Mouse (Mus musculus) layer of hippocampus, adult 8-10 months (tissue): ENCODE data around the gene Gm136. TPM values are rescaled to one million over a fixed set of nuclear protein-coding genes. Genes with fewer than 3 reads are reported as not detected.
"Not testable (repeated sequence)": the region's sequence is repeated elsewhere in the genome, so short reads cannot be mapped to it uniquely, and the experiment has no call there.

ENCODE experiments used
- DNase-seq, 2 experiments: peaks; one replicate each; pipeline ENCODE4 v3.0.0; 2022; ENCODE audit warnings: low spot score in 2 of 2
- total RNA-seq, 4 experiments: library from RNA; stranded (reverse); gene quantifications; 2 replicates each; pipeline ENCODE4 v1.2.4; 2022

Gene Gm136
- total RNA-seq: not detected

DNA sequence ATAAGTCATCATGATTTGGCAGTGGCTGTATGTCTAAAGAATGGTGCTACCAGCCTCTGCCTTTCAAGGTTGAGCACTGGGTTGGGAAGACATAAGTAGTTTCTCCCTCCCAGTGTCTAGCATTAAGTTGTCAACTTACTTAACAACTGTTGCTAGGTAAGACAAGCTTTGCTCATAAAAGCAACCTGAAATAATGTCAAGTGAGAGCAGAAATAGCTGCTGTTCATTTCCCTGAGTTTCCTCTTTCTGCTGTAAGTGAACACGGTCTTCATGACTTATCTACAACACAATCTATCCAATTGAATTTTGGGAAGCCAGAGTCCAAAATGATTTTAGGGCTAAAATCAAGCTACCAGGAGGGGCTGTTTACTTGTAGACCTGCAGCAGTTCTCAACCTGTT is at the start of gene Gm136:
Gene Gm136 (minus strand): TSS at position 101 of the 400 bp plus-strand sequence.
- no peak for DNase-seq

DNA sequence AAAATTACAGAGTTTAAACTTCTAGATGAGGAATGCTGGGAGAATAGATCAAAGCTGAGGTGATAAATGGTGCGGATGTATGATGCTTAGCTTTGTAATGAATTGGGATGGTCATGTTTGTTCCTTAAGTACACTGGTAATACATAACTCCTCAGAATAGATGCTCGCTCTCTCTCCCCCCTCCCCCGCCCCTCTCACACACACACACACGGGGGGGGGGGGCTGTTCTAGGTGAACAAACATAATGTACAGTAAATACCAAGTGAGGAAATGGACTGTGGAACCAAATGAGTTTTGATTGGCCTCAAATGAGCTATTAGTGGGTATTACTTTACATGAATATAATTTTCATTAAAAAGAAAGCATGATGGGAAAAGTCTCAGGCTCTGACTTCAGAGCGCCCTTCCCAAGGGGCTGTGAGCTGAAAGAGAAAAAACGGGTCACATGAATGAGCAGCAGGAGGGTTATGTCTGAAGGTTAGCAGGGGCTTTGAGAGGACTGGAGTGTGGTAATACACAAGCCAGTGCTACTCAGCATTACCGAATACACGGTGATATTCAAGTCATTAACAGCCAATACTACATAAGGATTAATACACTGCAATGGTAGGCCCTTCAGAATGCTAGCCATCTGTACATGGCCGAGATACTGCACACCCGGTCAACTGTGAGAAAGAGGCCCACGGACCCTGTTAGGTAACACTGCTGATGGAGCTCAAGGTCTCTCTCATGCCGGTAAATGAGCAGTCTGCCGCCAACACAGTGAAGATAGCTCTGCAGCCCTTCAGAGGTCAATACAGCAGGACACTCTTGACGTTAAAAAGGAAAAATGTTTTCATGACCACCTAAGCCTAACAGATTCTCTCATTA is 45.3 kb upstream of the Gm136 start:
- no peak for DNase-seq

DNA sequence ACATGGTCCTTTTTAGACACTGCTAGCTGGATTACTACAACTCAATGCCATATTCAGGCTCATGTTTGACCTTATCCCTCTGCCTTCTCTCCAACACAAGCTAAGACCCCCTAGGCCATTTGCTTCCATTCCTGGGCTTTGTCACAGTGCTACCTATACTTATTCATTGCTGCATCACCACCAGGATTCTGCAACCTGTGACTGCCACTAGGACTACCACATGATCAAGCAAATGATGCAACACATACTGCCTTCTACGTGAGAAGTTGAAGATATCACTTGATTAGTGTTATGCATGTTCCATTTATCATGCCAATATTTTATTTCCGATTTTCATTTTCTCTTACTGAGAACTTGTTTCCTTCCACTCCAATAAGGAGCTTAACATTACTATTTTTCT is 41.9 kb upstream of the Gm136 start:
- no peak for DNase-seq

DNA sequence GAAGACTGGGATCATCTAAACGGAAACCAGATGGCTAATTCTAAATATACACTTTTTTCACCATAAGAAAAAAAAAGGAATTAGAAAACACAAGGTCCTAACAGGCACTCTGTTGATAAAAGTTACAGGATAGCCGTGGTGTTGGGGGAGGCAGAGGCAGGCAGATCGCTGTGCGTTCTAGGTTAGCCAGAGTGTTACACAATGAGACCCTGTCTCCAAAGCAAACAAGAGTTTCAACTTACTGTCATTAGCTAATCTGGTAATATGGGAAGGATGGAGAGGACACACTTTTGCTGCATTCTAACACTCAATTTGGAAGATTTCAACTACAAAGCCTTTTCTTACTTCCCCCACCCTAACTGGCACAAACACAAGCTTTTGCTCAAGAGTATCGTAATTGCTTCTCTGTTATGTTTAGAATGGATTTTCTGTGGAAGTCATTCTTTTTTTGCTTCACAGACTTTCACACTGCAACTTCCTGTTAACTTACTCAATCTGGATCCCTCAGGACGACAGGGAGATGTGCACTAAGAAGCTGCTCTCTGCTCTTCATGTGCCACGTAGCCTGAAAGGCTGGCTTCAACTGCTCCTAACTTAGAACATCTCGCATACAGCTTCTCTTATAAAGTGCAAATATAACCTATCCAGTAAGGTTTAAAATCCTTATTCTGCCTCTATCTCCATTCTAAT is 41.4 kb upstream of the Gm136 start:
- DNase-seq: no peak

DNA sequence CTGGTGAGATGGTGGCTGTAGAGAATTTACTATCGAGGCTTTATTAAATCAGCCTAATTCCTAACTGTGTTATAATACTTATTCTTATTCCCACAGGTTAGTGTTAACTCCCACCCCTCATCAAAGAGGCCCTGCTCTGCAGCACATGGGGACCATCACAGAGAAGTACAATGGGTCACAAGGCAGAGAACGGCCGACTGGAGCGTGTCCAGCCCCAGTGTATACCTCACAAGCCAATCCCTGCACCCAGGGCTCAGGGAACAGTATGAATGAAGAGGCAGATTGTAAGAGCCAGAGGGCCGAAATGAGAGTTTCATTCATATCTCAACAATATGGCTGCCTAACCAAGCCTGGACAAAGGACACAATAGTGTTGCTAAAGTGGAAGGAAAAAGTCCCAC is 40.2 kb upstream of the Gm136 start:
- DNase-seq: no peak

DNA sequence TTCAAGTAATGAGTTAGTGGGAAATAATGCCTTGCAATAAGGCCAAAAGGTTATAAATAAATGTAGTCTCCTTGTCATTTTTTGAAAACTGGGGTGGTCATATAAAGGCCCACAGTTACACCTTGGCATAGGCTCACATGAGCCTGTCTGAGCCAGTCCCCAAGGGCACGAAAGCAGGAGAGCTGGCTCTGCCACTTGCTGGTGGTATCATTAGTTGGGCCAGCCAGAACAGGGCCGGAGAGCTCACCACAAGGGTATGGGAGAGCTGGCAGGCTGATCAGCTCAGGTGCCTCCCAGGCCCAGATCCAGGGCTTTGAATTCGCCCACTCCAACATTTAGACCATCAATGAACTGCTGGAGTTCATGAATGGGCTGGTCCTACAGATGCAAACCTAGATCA is 30.4 kb upstream of the Gm136 start:
- no peak for DNase-seq

DNA sequence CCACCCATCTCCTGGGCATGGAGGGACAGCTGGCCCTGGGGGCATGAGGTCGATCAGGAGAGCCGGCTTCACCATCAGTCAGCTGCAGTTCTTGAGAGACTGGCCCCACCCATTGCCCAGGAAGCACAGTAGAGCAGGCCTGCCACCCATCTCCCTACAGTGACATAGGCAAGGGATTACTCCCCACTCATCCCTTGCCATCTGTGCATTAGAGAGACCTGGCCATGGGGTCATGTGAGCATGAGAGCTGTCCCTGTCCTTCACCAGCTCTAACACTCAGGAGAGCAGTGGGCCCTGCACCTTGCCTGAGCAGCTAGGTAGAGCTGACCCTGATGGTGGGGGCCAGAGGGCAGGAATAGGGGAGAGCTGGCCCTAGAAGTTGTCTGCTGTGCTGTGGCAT is 29.6 kb upstream of the Gm136 start:
- DNase-seq: no peak

DNA sequence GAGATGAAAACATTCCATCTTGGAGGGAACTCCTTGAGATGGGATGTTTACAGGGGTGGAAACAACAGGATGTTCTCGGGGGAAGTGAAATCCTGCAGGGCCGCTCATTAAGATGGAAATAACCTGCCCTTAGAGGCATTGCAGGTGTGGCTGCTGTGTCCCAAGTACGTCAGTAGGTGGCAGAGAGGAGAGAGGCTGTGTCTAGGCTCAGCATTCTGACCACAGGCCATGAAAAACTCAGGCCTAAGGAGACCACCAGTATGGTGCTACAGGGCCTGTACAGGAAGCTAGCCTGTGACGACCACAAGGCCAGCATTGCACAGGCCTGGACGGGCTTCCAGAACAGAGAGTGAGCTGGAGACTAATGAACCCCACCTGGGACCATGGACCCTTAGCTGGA is 28.8 kb upstream of the Gm136 start:
- no peak for DNase-seq

DNA sequence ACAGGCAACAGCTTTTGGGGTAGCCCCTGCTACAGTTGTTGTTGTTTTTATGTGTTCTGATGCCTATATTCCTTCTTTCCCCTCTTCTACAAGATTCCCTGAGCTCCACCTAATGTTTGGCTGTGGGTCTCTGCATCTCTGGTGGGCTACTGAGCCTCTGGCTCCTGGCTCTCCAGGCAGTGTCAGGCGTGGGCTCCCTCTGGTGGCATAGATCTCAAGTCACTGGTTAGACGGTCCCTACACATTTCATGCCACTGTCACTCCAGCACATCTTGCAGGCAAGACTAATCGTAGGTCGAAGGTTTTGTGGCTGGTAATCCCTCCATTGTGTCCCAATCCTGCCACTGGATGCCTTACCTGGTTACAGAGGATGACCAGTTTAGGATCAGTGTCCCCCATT is 26.7 kb upstream of the Gm136 start:
- no peak for DNase-seq

DNA sequence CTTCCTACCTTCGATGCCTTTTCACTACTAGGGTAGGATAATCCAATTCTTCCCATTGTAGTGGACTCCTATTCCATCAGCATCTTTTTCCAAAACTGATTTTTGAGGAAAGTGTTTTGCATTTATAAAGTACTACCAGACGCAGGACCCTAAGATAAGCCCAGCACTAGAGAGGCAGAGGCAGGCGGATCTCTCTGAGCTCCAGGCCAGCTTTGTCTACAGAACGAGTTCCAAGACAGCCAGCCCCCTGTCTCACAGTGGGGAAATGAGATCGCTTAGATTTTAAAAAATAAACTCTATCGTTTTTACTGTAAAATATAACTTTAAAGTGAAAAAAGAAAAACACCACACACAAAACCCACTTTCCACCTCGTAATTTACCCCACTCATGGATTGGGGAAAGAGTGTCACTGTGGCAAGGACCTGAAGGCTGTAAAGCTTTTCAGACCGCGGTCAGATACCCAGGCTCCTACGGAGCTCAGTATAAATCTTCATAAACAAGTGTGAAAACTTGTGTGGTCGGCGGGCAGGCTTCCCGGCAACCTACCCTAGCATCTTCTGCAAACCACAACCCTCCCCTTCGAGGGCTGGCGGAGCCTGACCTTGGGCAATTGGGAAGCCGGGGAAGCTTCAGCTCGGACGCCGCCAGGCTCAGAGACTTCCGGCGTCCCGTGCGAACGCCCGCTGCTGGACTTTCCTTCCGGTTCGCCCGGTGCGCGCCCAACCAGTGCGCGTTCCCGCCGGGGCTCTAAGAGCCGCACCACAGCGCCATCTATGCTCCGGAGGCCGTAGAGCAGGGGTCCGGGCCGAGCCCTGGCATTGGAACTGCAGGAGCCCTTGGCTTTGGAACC is 21.8 kb upstream of the Gm136 start, which contains the start of gene Smim8:
Gene Smim8 (minus strand): TSS at position 747 of the 851 bp plus-strand sequence.
- peak; percentile 76 to 89 for DNase-seq

DNA sequence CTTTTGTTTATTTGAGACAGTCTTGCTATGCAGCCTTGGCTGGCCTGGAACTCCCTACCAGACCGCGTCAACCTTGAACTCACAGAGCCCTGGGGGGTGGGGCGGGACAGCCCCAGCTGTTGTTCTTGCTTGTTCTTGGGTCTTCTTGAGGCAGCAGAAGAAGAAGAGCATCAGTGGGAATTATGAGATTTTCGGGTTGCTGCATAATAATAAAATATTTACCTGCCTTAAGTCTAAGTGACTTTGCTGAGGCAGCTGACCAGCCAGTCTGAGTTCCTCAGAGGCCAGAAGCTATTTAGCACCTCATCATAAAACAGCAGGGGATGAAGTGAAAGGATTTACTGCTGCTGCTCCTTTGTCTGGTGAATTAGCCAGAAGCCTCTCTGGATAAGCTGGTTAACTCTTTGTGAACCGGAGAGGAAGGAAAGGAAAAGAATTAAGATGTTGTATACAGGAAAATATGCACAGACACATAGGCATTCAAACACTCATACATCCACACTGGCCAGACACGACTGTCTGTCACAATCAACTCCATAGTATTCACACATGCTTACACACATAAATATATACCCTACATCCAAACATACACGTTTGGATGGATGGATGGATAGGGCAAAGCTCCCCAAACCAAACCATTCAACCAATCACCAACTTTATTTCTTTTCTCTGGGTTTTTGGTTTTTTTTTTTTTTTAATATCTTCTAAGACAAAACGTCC is 15.7 kb upstream of the Gm136 start:
- DNase-seq: no peak

DNA sequence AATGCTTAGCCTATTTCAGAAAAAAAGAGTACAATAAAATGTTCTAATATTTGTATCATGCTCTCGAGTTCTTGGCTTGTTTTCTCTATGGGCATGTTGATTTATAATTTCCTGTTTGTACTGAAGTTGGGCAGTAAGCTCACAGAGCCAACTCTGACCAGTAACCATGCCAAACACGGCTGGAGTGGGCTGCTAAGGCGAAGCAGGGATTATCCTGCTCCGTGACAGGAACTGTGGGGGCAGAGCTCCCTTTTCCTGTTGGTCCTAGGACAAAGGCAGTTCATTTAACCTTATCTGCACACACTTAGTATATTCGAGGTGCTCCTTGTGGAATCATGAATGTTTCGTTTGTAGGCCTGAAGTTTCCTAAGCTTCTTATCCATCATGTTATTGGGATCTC is 6.8 kb downstream of the Gm136 start:
- DNase-seq: no peak

DNA sequence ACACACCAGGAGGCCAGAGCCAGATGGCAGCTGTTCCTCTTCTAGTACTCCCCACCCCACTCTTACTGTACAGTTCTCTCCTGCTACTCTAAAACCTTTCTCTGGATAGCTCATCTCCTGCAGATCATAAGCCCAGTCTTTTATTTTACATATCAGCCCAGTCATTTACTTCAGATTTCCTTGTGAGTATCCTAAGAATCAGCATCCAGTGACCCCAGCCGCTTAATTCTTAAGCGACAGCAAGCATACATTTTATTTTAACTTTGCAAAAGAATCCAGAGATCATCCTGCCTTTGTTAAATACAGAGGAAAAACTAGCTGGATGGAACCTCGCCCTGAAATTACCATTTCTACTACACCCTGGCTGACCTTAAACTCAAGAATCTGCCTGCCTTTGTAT is 21.6 kb downstream of the Gm136 start:
- DNase-seq: no peak

DNA sequence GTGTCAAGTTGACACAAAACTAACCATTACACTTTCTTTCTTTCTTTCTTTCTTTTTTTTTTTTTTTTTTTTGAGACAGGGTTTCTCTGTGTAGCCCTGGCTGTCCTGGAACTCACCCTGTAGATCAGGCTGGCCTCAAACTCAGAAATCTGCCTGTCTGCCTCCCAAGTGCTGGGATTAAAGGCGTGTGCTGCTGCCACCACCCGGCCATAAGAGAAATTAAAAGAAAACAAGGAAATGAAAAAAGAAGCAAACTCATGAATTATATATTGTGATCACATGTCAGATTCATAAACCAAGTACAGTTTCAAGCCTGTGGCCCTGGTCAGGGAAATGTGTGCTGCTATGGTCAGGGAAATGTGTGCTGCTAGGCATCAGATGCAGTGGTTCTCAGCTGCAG is 22.6 kb downstream of the Gm136 start:
- not testable (repeated sequence) for DNase-seq

DNA sequence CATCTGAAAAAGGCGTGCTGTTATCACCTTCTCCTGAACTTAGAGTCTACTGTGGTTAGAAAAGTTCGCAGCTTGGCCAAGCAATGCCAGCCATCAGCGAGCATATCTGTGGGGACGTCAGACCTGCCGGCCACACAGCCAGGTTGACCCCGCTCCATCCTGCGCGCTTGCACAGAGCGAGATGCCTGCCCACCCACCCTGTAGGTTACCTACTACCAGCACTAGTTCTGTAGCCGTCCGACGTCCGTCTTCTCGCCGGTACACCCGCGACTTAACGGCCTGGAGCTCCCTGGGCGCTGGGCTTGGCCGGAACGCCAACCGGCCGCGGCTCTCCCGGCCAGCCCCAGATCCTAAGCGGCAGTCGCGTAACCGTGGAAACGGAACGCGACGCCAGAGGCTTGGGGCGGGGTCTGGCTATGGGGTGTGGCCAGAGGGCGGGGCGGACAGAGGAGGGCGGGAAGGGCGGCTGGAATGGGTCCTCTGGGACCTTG is 26.2 kb downstream of the Gm136 start, which contains the start of gene Cfap206:
Gene Cfap206 (minus strand): TSS at position 356 of the 491 bp plus-strand sequence.
- DNase-seq: peak in 1 of 2 experiments; percentile 5

DNA sequence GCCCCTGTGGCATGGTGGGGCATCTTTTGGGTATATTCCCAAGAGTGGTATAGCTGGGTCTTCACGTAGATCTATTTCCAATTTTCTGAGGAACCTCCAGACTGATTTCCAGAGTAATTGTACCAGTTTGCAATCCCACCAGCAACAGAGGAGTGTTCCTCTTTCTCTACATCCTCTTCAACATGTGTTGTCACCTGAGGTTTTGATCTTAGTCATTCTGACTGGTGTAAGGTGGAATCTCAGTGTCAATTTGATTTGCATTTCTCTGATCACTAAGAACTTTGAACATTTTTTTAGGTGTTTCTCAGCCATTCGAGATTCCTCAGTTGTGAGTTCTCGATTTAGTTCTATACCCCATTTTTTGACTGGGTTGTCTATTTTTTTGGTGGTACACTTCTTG is 30.4 kb downstream of the Gm136 start:
- DNase-seq: not testable (repeated sequence)

DNA sequence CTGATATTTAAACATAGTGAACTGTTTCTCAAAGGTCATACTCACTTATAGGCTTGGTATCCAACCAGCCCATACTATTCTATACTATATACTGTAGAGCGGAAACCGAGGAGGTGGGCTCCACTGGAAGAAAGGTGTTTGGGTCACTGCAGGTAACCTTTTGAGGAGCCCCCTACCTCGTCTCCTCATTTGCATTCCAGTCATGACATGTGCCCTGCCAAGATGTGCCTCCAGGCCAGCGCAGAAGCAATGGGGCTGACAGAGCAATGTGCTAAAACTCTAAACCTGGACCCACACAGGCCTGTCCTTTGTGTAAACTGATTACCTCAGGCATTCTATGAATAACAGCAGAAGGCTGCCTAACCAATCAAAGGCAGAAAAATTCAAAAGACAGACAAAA is 31.8 kb downstream of the Gm136 start:
- DNase-seq: no peak

DNA sequence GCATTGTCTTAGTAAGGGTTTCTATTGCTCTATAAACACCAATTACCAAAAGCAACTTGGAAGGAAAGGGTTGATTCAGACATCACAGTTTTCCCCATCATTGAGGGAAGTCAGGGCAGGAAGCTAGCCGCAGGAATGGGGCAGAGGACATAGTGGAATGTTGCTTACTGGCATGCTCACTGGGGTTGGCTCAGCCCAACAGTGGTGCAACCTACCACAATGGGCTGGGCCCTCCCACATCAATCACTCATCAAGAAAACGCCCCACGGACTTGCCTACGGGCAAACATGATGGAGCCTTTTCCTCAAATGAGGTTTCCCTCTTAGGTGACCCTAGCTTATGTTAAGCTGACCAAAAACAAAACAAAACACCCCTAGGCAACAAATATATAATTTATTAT is 32.9 kb downstream of the Gm136 start:
- DNase-seq: no peak

DNA sequence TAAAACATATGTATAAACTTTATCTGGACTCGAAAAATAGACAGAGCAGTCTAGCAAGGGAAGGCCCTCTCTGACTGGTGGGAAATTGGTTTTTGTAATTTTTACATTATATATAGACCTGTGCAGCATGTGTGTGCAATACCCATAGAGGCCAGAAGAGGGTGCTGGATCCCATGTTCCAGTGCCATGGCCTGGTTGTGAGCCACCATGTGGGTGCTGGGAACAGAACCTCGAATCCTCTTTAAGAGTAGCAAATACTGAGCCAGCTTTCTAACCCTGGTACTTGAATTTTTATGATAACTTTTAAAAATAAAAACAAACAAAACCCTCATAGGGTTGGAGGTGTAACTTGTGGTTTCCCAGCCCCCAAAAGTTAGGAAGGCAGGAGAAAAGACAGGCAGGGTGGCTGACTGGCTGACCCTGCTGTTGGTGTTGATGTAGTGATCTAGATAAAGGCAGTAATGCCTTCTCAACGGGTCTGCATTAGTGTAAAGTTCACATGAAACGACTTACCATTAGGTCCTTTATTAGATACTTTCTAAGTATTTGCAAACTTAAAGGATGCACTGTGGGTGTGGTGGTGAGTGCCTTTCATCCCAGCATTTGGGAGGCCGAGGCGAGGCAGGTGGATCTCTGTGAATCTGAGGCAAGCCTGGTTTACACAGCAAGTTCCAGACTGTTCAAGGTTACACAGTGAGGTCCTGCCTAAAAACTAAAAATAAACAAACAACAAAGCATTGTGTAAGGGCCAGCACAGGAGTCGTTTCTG is 35.8 kb downstream of the Gm136 start:
- no peak for DNase-seq

DNA sequence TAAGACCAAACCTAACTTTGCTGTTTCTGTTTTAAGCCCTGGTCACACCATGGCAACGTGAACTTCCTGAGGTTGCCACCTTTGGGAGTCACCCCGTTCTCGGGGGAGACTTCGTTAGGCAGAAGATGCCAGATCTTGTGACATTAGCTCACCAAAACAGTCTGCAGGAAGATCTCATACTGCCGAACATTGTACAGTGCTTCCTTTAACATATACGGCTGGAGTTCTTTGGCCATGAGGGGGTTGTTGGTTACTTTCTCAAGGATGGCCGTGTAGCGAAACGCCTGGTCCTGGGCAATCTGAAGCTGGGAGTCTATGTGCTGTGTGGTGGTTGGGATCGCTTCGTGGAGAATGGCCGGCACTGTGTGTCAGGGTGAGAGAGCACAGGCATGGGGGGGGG is 36.6 kb downstream of the Gm136 start:
- no peak for DNase-seq
